Comparison of ENCODE assay signal across 12 mouse cellular contexts in genomic region chr8:108811694-108812093, GRCm38 (mm10).
DNase-seq lines count a peak whose midpoint lies in the region; ATAC-seq and TF ChIP-seq lines count a peak whose summit lies in the region.
"Had no signal": no experiment of that assay in that cellular context is flagged by ENCODE, and none has a peak within 500 bp of the region (broad histone marks: within the 10 kb centered on the region; RNA-seq: fewer than 3 reads in every experiment).

No protein-coding gene starts in this region.

- 50% methylated on average over 10 of the region's 10 CpGs for WGBS in intestine, embryonic 14.5 days
- 75% methylated on average over 10 of the region's 10 CpGs for WGBS in intestine, postnatal 0 days
- 21% methylated on average over 10 of the region's 10 CpGs for WGBS in limb, embryonic 13.5 days

- TF ChIP-seq CTCF in intestine, postnatal 0 days (IDR thresholded peaks at IDR 0.05; ENCODE audit: low read depth) = no peak

- H3K27me3 ChIP-seq in intestine, embryonic 14.5 days (replicated peaks; ENCODE audit: control insufficient read depth, insufficient read depth, low read length) = no peaks in the 10 kb centered on the region
- H3K27me3 ChIP-seq in intestine, postnatal 0 days (replicated peaks; ENCODE audit: control insufficient read depth, insufficient read depth, low read length) = no peaks in the 10 kb centered on the region
- H3K27me3 ChIP-seq in limb, embryonic 13.5 days = no peaks in the 10 kb centered on the region
- H3K27me3 ChIP-seq: liver, embryonic 12.5 days had no signal

- DNase-seq in cerebellum, postnatal 14 days = peak; percentile 37 to 48
- DNase-seq in cerebellum, postnatal 36 days = no peak
- no peak for DNase-seq in intestine, embryonic 14.5 days (ENCODE audit: low spot score)
- DNase-seq in brain, adult 2 months (ENCODE audit: low read depth, low spot score) = peak; percentile 15
- no peak for DNase-seq in adrenal gland, adult 18-20 months (ENCODE audit: low spot score in 2 of 2)
- no peak for DNase-seq in kidney, postnatal 36 days
- DNase-seq: kidney, adult 18-20 months; layer of hippocampus, adult 9-11 months; lung, postnatal 36 days had no signal

- H3K9me3 ChIP-seq in intestine, embryonic 14.5 days (ENCODE audit: control insufficient read depth, low read length) = no peaks in the 10 kb centered on the region
- H3K9me3 ChIP-seq in intestine, postnatal 0 days (ENCODE audit: control insufficient read depth) = no peaks in the 10 kb centered on the region
- no peaks in the 10 kb centered on the region for H3K9me3 ChIP-seq in limb, embryonic 13.5 days
- H3K9me3 ChIP-seq: liver, embryonic 12.5 days had no signal

- no peak overlapping the region for H3K4me3 ChIP-seq in intestine, embryonic 14.5 days (ENCODE audit: low read depth, low read length)
- H3K4me3 ChIP-seq in intestine, postnatal 0 days (ENCODE audit: low read depth, low read length) = no peak overlapping the region
- H3K4me3 ChIP-seq in limb, embryonic 13.5 days = no peak overlapping the region
- H3K4me3 ChIP-seq: liver, embryonic 12.5 days had no signal

- no peak overlapping the region for H3K9ac ChIP-seq in intestine, embryonic 14.5 days (ENCODE audit: low read length)
- H3K9ac ChIP-seq in intestine, postnatal 0 days (ENCODE audit: low read depth, low read length) = no peak overlapping the region
- H3K9ac ChIP-seq in limb, embryonic 13.5 days = no peak overlapping the region
- H3K9ac ChIP-seq: liver, embryonic 12.5 days had no signal

- no peak overlapping the region for H3K4me2 ChIP-seq in intestine, embryonic 14.5 days (ENCODE audit: low read length)
- no peak overlapping the region for H3K4me2 ChIP-seq in intestine, postnatal 0 days (replicated peaks; ENCODE audit: low read depth)
- peak overlapping the region; percentile 27; the same call in 1 of the 2 replicates for H3K4me2 ChIP-seq in limb, embryonic 13.5 days (replicated peaks)
- H3K4me2 ChIP-seq: liver, embryonic 12.5 days had no signal

- 0 out of 2 replicates have a peak overlapping the region, but pooled peaks have one; percentile 17 for H3K27ac ChIP-seq in intestine, embryonic 14.5 days (ENCODE audit: low read depth)
- no peak overlapping the region for H3K27ac ChIP-seq in intestine, postnatal 0 days (ENCODE audit: low read depth, low read length)
- peak overlapping the region; percentile 72 for H3K27ac ChIP-seq in limb, embryonic 13.5 days
- H3K27ac ChIP-seq: liver, embryonic 12.5 days had no signal

- peaks cover 19% of the 10 kb centered on the region for H3K4me1 ChIP-seq in intestine, embryonic 14.5 days (replicated peaks; ENCODE audit: control insufficient read depth, insufficient read depth, low read length)
- H3K4me1 ChIP-seq in intestine, postnatal 0 days (replicated peaks; ENCODE audit: control insufficient read depth, insufficient read depth, low read length) = 0 out of 2 replicates have a peak, but pooled peaks cover 5% of the 10 kb centered on the region
- peaks cover 48% of the 10 kb centered on the region for H3K4me1 ChIP-seq in limb, embryonic 13.5 days
- H3K4me1 ChIP-seq: liver, embryonic 12.5 days had no signal

- ATAC-seq in intestine, embryonic 14.5 days (replicated peaks; ENCODE audit: low FRiP score, low TSS enrichment, low read depth) = no peak
- no peak for ATAC-seq in intestine, postnatal 0 days
- peak; percentile 80 for ATAC-seq in limb, embryonic 13.5 days (ENCODE audit: low FRiP score, low read depth)
- ATAC-seq: liver, embryonic 12.5 days had no signal

- no peaks in the 10 kb centered on the region for H3K36me3 ChIP-seq in intestine, embryonic 14.5 days (ENCODE audit: control insufficient read depth, insufficient read depth, low read length)
- no peaks in the 10 kb centered on the region for H3K36me3 ChIP-seq in intestine, postnatal 0 days (ENCODE audit: control insufficient read depth, insufficient read depth)
- peaks cover 38% of the 10 kb centered on the region for H3K36me3 ChIP-seq in limb, embryonic 13.5 days
- H3K36me3 ChIP-seq: liver, embryonic 12.5 days had no signal

Comparison
In these comparisons a context has a peak if more than half of its experiments do, and no peak if none do; other contexts are left out.
1. DNase-seq: peak in cerebellum, postnatal 14 days (2 of 2) and brain, adult 2 months (single experiment); none in cerebellum, postnatal 36 days (0 of 2), intestine, embryonic 14.5 days (single experiment), adrenal gland, adult 18-20 months (0 of 2) and kidney, postnatal 36 days (0 of 2).